Mouse (Mus musculus) spleen, postnatal 14 days (tissue): ENCODE measurements around the gene Clip3.
A peak's percentile ranks its signal among the peaks of the same experiment; 100 is the strongest.

Source experiments
- DNase-seq, 2 experiments: peaks; one replicate each; pipeline ENCODE4 v3.0.0; 2021 to 2022; ENCODE audit warnings: low spot score in 2 of 2

Clip3 gene

GRCm38 (mm10) chr7:30295103-30295502 is 3.6 kb downstream of the Clip3 start:
- DNase-seq: no peak

GRCm38 (mm10) chr7:30296816-30297215 is 5.3 kb downstream of the Clip3 start:
- no peak for DNase-seq

GRCm38 (mm10) chr7:30297266-30297665 is 5.7 kb downstream of the Clip3 start:
- no peak for DNase-seq

- no peak for DNase-seq
These were observed 9.4 kb downstream of the Clip3 start for GRCm38 (mm10) chr7:30300914-30301313.

- no peak for DNase-seq
These were observed 14.7 kb downstream of the Clip3 start for GRCm38 (mm10) chr7:30306083-30306779.

GRCm38 (mm10) chr7:30308076-30309005 is 16.8 kb downstream of the Clip3 start, which contains the start of gene Alkbh6:
Alkbh6 (plus strand) TSS chr7:30308717.
- DNase-seq: peak; percentile 71 to 76

GRCm38 (mm10) chr7:30309395-30310129 is 18.0 kb downstream of the Clip3 start:
- DNase-seq: no peak

GRCm38 (mm10) chr7:30310136-30310535 is 18.6 kb downstream of the Clip3 start:
- no peak for DNase-seq

GRCm38 (mm10) chr7:30313666-30314320 is 22.3 kb downstream of the Clip3 start:
- no peak for DNase-seq

GRCm38 (mm10) chr7:30314721-30315155 is 23.2 kb downstream of the Clip3 start, which contains the start of gene Syne4:
Syne4 (plus strand) TSS chr7:30314807.
- DNase-seq: no peak

GRCm38 (mm10) chr7:30315559-30316529 is 24.3 kb downstream of the Clip3 start:
- no peak for DNase-seq

- no peak for DNase-seq
These were observed 26.6 kb downstream of the Clip3 start for GRCm38 (mm10) chr7:30318142-30318541.

- DNase-seq: no peak
These were observed 29.4 kb downstream of the Clip3 start for GRCm38 (mm10) chr7:30320946-30321345.

GRCm38 (mm10) chr7:30321539-30322284 is 30.2 kb downstream of the Clip3 start, which contains the start of gene E130208F15Rik:
E130208F15Rik (plus strand) TSS chr7:30321740.
- peak; percentile 37 to 51 for DNase-seq

- DNase-seq: peak; percentile 92 to 94
These were observed 30.7 kb downstream of the Clip3 start for GRCm38 (mm10) chr7:30322285-30322667.

GRCm38 (mm10) chr7:30322865-30323264 is 31.3 kb downstream of the Clip3 start:
- DNase-seq: no peak

- DNase-seq: no peak
These were observed 32.3 kb downstream of the Clip3 start, which contains the start of gene Sdhaf1 for GRCm38 (mm10) chr7:30323795-30324194. Sdhaf1 (minus strand) TSS chr7:30323895.

- DNase-seq: no peak
These were observed 32.9 kb downstream of the Clip3 start for GRCm38 (mm10) chr7:30324300-30324944.

- peak; percentile 27 to 61 for DNase-seq
These were observed 33.8 kb downstream of the Clip3 start for GRCm38 (mm10) chr7:30325364-30325763.
